Mouse (Mus musculus) C2C12 (cell line): ENCODE measurements around the gene Naaladl2.

Experiments used
- CEBPB ChIP-seq: IDR thresholded peaks from one replicate; pipeline ENCODE4 v1.6.1; 2011; ENCODE audit warnings: low read depth, mild to moderate bottlenecking, control low read depth, moderate library complexity
- CTCF ChIP-seq: IDR thresholded peaks from one replicate; pipeline ENCODE4 v1.5.1; 2011; ENCODE audit not compliant: control insufficient read depth, insufficient read depth, insufficient read length
- MAX ChIP-seq: IDR thresholded peaks from one replicate; pipeline ENCODE4 v1.6.1; 2011; ENCODE audit warnings: mild to moderate bottlenecking, control low read depth
- MYOG ChIP-seq: IDR thresholded peaks from one replicate; pipeline ENCODE4 v1.6.1; 2011; ENCODE audit not compliant: control insufficient read depth, insufficient read length; ENCODE audit errors: extremely low read depth

DNA sequence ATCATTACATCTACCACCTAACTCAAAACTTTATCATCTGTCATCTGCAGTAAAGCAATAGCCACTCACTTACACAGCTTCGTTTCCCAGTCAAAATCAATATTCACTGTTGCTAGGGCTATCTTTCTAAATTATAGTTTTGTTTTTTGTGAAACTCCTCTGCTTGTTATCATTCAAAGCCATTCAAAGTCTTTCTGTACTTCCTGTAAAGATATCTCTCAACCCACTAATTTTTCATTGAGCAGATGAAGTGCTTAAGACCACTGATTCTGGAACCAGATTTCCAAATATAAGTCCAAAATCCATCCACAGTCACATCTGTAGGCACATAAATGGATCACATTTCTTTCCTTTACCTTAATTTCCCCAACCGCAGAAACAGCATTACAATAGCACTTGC is 1020.0 kb downstream of the Naaladl2 start:
- TF ChIP-seq CTCF, result no peak
- no peak for TF ChIP-seq CEBPB
- no peak for TF ChIP-seq MAX
- TF ChIP-seq MYOG, result no peak
